Mouse (Mus musculus): ENCODE data around the gene Tmem59. TPM values are rescaled to one million over a fixed set of nuclear protein-coding genes. Genes with fewer than 3 reads are reported as not detected.

Tmem59 gene
- polyA plus RNA-seq, 1 experiment from 2014 or later = 322 TPM

- no peaks in the 10 kb centered on the region for H3K9me3 ChIP-seq (replicated peaks)
- no peak overlapping the region for H3K27ac ChIP-seq
- no peak overlapping the region for H3K4me2 ChIP-seq
- no peak for ATAC-seq (replicated peaks; ENCODE audit: insufficient number of reproducible peaks, insufficient read depth, low FRiP score, low read depth)
- WGBS = 44% methylated on average over 4 of the region's 4 CpGs
- H3K9ac ChIP-seq = no peak overlapping the region
- H3K4me3 ChIP-seq = no peak overlapping the region
- peaks cover 4% of the 10 kb centered on the region for H3K4me1 ChIP-seq (replicated peaks)
- peaks cover 9% of the 10 kb centered on the region; the same call in 1 of the 2 replicates for H3K36me3 ChIP-seq
- H3K27me3 ChIP-seq = peaks cover 68% of the 10 kb centered on the region
Observed at GRCm38 (mm10) chr4:107211465-107211864, 33.3 kb downstream of the Tmem59 start.

- peaks cover 5% of the 10 kb centered on the region; the same call in 1 of the 2 replicates for H3K36me3 ChIP-seq
- H3K4me3 ChIP-seq = no peak overlapping the region
- peaks cover 4% of the 10 kb centered on the region for H3K4me1 ChIP-seq (replicated peaks)
- ATAC-seq (replicated peaks; ENCODE audit: insufficient number of reproducible peaks, insufficient read depth, low FRiP score, low read depth) = no peak
- no peak overlapping the region for H3K4me2 ChIP-seq
- no peaks in the 10 kb centered on the region for H3K9me3 ChIP-seq (replicated peaks)
- peaks cover 70% of the 10 kb centered on the region for H3K27me3 ChIP-seq
- H3K27ac ChIP-seq = no peak overlapping the region
- H3K9ac ChIP-seq = no peak overlapping the region
- 75% methylated on average over 5 of the region's 5 CpGs for WGBS
Observed at GRCm38 (mm10) chr4:107211936-107212335, 33.7 kb downstream of the Tmem59 start.

GRCm38 (mm10) chr4:107213279-107214011, 35.2 kb downstream of the Tmem59 start:
- H3K27me3 ChIP-seq = peaks cover 71% of the 10 kb centered on the region
- ATAC-seq (replicated peaks; ENCODE audit: insufficient number of reproducible peaks, insufficient read depth, low FRiP score, low read depth) = no peak; the same call in 1 of the 2 replicates
- H3K36me3 ChIP-seq = no peaks in the 10 kb centered on the region

GRCm38 (mm10) chr4:107217574-107217973, 39.4 kb downstream of the Tmem59 start:
- ATAC-seq (replicated peaks; ENCODE audit: insufficient number of reproducible peaks, insufficient read depth, low FRiP score, low read depth) = 0 out of 2 replicates have a peak, but pooled peaks have one; percentile 21
- WGBS = 46% methylated on average over 9 of the region's 9 CpGs
- Histone ChIP-seq H3K9ac (no peak overlapping the region), H3K4me1 (replicated peaks) (no peaks in the 10 kb centered on the region), H3K4me3 (no peak overlapping the region), H3K9me3 (replicated peaks) (no peaks in the 10 kb centered on the region), H3K36me3 (no peaks in the 10 kb centered on the region), H3K27ac (no peak overlapping the region), H3K4me2 (no peak overlapping the region), H3K27me3 (peaks cover 56% of the 10 kb centered on the region)

More at GRCm38 (mm10) chr4:107213279-107214011, 35.2 kb downstream of the Tmem59 start:
- Histone ChIP-seq H3K4me2 (no peak overlapping the region), H3K9ac (no peak overlapping the region), H3K4me1 (replicated peaks) (peaks cover 4% of the 10 kb centered on the region), H3K27ac (no peak overlapping the region), H3K9me3 (replicated peaks) (no peaks in the 10 kb centered on the region), H3K4me3 (no peak overlapping the region)
- WGBS = 72% methylated on average over 12 of the region's 12 CpGs

- Histone ChIP-seq H3K27me3 (peaks cover 20% of the 10 kb centered on the region), H3K9ac (no peak overlapping the region), H3K36me3 (no peaks in the 10 kb centered on the region), H3K4me2 (no peak overlapping the region), H3K27ac (no peak overlapping the region), H3K9me3 (replicated peaks) (no peaks in the 10 kb centered on the region), H3K4me3 (no peak overlapping the region), H3K4me1 (replicated peaks) (no peaks in the 10 kb centered on the region)
- ATAC-seq (replicated peaks; ENCODE audit: insufficient number of reproducible peaks, insufficient read depth, low FRiP score, low read depth) = no peak
- 81% methylated on average over 5 of the region's 5 CpGs for WGBS
Observed at GRCm38 (mm10) chr4:107221524-107221923, 43.3 kb downstream of the Tmem59 start.

GRCm38 (mm10) chr4:107223225-107224204, 45.3 kb downstream of the Tmem59 start:
- Histone ChIP-seq H3K4me2 (no peak overlapping the region), H3K27ac (no peak overlapping the region), H3K36me3 (no peaks in the 10 kb centered on the region), H3K4me3 (no peak overlapping the region), H3K4me1 (replicated peaks) (no peaks in the 10 kb centered on the region), H3K27me3 (peaks cover 7% of the 10 kb centered on the region), H3K9me3 (replicated peaks) (no peaks in the 10 kb centered on the region), H3K9ac (no peak overlapping the region)
- WGBS = 77% methylated on average over 11 of the region's 11 CpGs
- ATAC-seq (replicated peaks; ENCODE audit: insufficient number of reproducible peaks, insufficient read depth, low FRiP score, low read depth) = peak; percentile 78

- 78% methylated on average over 2 of the region's 2 CpGs for WGBS
- no peak overlapping the region for H3K9ac ChIP-seq
- H3K4me1 ChIP-seq (replicated peaks) = no peaks in the 10 kb centered on the region
- no peaks in the 10 kb centered on the region for H3K36me3 ChIP-seq
- H3K9me3 ChIP-seq (replicated peaks) = no peaks in the 10 kb centered on the region
- no peaks in the 10 kb centered on the region; the same call in 1 of the 2 replicates for H3K27me3 ChIP-seq
- H3K4me2 ChIP-seq = no peak overlapping the region
- H3K4me3 ChIP-seq = no peak overlapping the region
- H3K27ac ChIP-seq = no peak overlapping the region
- ATAC-seq (replicated peaks; ENCODE audit: insufficient number of reproducible peaks, insufficient read depth, low FRiP score, low read depth) = no peak
Observed at GRCm38 (mm10) chr4:107226313-107226712, 48.1 kb downstream of the Tmem59 start.

- no peak overlapping the region for H3K9ac ChIP-seq
- H3K27me3 ChIP-seq = no peaks in the 10 kb centered on the region
- no peak overlapping the region for H3K4me3 ChIP-seq
- no peaks in the 10 kb centered on the region for H3K9me3 ChIP-seq (replicated peaks)
- no peak for ATAC-seq (replicated peaks; ENCODE audit: insufficient number of reproducible peaks, insufficient read depth, low FRiP score, low read depth)
- peaks cover 43% of the 10 kb centered on the region for H3K36me3 ChIP-seq
- H3K4me2 ChIP-seq = no peak overlapping the region
- WGBS = 26% methylated on average over 3 of the region's 3 CpGs
- H3K27ac ChIP-seq = no peak overlapping the region
- no peaks in the 10 kb centered on the region for H3K4me1 ChIP-seq (replicated peaks)
Observed at GRCm38 (mm10) chr4:107232219-107232618, 54.0 kb downstream of the Tmem59 start.

- Histone ChIP-seq H3K4me2 (no peak overlapping the region), H3K4me3 (no peak overlapping the region), H3K4me1 (replicated peaks) (no peaks in the 10 kb centered on the region), H3K9ac (no peak overlapping the region), H3K27ac (no peak overlapping the region), H3K27me3 (no peaks in the 10 kb centered on the region), H3K36me3 (peaks cover 68% of the 10 kb centered on the region), H3K9me3 (replicated peaks) (no peaks in the 10 kb centered on the region)
- no peak for ATAC-seq (replicated peaks; ENCODE audit: insufficient number of reproducible peaks, insufficient read depth, low FRiP score, low read depth)
- WGBS = 80% methylated on average over 2 of the region's 2 CpGs
Observed at GRCm38 (mm10) chr4:107238253-107238652, 60.1 kb downstream of the Tmem59 start.

GRCm38 (mm10) chr4:107240196-107240595, 62.0 kb downstream of the Tmem59 start:
- Histone ChIP-seq H3K9me3 (replicated peaks) (no peaks in the 10 kb centered on the region), H3K27ac (no peak overlapping the region), H3K27me3 (no peaks in the 10 kb centered on the region), H3K4me3 (no peak overlapping the region), H3K36me3 (peaks cover 48% of the 10 kb centered on the region), H3K4me2 (no peak overlapping the region), H3K9ac (no peak overlapping the region), H3K4me1 (replicated peaks) (peaks cover 15% of the 10 kb centered on the region)
- no peak for ATAC-seq (replicated peaks; ENCODE audit: insufficient number of reproducible peaks, insufficient read depth, low FRiP score, low read depth)
- WGBS = 95% methylated on average over 6 of the region's 6 CpGs
